Mouse (Mus musculus): ENCODE data around the gene Mrps7. TPM values are rescaled to one million over a fixed set of nuclear protein-coding genes. Genes with fewer than 3 reads are reported as not detected.
A peak's percentile ranks its signal among the peaks of the same experiment; 100 is the strongest.
"Not testable (repeated sequence)": the region's sequence is repeated elsewhere in the genome, so short reads cannot be mapped to it uniquely, and the experiment has no call there.

The Mrps7 gene
- polyA plus RNA-seq, 1 experiment, result not detected

DNA sequence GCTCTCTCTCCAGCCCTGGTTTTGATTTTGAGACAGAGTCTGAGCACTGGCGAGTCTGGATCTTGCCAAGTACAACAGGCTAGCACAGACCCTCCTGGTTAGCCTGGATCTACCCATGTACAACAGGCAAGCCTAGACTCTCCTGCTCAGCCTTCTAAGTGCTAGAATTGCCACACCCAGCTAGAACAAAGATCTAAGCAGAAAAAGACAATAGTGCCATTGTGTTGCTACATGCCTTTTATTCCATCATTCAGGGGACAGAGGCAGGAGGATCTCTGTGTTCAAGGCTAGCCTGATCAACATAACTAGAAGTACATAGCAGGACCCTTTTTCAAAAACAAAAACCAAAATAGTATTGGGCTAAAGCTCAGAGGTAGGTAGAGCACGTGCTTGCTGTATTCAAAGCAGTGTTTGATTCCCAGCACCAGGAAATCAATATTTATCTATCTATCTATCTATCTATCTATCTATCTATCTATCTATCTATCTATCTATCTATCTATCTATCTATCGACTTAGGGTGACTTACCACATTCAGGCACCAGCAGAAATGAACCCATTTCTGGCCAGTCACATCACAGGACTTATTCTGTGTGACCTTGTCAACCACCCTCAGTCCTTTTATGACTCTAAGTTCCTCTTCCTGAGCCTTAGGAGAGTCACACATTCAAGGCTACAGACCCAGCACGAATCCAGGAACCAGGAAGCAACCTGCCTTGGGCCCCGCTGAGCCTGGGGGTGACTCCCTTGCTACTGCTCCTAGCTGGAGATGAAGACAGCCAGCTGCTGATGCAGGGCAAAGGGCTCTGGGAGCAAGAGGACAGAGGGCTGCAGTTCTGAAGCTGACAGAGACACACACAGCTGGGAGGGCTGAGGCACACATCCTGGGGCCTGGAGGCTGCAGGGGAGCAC lies 35.0 kb downstream of the Mrps7 start:
- Histone ChIP-seq H3K27ac (ENCODE audit: insufficient read depth, low read depth, low read length) (no peak overlapping the region; the same call in 1 of the 2 replicates), H3K4me3 (ENCODE audit: insufficient read depth, low read depth, low read length) (no peak overlapping the region), H3K4me1 (ENCODE audit: control insufficient read depth, insufficient read depth, low read length) (peaks cover 21% of the 10 kb centered on the region)
- 85% methylated on average over 5 of the region's 5 CpGs for WGBS
- no peak for TF ChIP-seq CTCF (IDR thresholded peaks at IDR 0.05; ENCODE audit: insufficient read depth, low read depth, low read length)
- no peak for TF ChIP-seq POLR2A (IDR thresholded peaks at IDR 0.05; ENCODE audit: insufficient read depth, low read depth, low read length)

DNA sequence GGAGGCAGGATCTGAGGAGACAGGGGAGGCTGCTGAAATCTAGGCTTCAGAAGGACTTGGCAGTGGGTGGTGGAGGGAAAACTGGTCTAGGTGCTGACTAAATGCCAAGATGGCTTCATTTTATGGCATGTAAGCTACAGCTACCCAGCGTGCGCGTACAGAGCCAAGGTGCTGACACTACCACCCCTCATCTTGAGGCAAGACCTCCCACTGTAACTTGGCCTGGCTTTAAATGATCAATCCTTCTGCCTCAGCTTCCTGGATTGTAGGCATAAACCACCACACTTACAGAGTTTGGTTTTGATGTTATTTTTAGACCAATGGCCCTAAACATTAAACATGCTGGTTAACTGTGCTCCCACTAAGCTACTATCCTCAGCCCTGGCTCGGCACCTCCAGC lies 35.8 kb downstream of the Mrps7 start:
- 81% methylated on average over 4 of the region's 4 CpGs for WGBS
- H3K27ac ChIP-seq (ENCODE audit: insufficient read depth, low read depth, low read length), result no peak overlapping the region; the same call in 1 of the 2 replicates
- H3K4me1 ChIP-seq (ENCODE audit: control insufficient read depth, insufficient read depth, low read length), result peaks cover 25% of the 10 kb centered on the region
- H3K4me3 ChIP-seq (ENCODE audit: insufficient read depth, low read depth, low read length), result no peak overlapping the region
- no peak for TF ChIP-seq CTCF (IDR thresholded peaks at IDR 0.05; ENCODE audit: insufficient read depth, low read depth, low read length)
- no peak for TF ChIP-seq POLR2A (IDR thresholded peaks at IDR 0.05; ENCODE audit: insufficient read depth, low read depth, low read length)

DNA sequence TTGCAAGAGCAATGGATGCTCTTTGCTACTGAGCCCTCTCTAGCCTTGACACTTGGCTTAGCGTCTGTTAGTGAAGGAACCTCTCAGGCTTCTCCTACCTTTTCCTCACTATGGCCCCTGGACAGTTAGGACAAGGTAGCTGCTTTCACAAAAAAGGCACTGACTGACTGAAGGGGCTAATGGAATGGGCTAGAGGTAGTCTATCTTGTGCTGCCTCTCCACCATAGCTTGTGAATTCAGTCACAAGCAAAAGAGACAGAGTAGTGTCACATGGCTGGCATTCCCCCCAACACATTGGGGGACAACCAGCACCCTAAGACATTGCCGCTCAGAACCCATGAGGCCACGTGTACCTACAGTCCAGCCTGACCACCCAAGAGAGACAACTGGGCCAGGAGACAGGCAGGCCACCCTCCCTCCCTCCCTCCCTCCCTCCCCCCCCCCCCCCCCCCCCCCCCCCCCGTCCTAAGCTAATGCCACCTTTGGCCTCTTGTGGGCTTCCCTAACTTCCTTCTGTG lies 36.6 kb downstream of the Mrps7 start:
- no peak overlapping the region for H3K4me3 ChIP-seq (ENCODE audit: insufficient read depth, low read depth, low read length)
- peaks cover 25% of the 10 kb centered on the region for H3K4me1 ChIP-seq (ENCODE audit: control insufficient read depth, insufficient read depth, low read length)
- TF ChIP-seq POLR2A (IDR thresholded peaks at IDR 0.05; ENCODE audit: insufficient read depth, low read depth, low read length), result no peak
- H3K27ac ChIP-seq (ENCODE audit: insufficient read depth, low read depth, low read length), result no peak overlapping the region
- WGBS, result 71% methylated on average over 3 of the region's 4 CpGs

DNA sequence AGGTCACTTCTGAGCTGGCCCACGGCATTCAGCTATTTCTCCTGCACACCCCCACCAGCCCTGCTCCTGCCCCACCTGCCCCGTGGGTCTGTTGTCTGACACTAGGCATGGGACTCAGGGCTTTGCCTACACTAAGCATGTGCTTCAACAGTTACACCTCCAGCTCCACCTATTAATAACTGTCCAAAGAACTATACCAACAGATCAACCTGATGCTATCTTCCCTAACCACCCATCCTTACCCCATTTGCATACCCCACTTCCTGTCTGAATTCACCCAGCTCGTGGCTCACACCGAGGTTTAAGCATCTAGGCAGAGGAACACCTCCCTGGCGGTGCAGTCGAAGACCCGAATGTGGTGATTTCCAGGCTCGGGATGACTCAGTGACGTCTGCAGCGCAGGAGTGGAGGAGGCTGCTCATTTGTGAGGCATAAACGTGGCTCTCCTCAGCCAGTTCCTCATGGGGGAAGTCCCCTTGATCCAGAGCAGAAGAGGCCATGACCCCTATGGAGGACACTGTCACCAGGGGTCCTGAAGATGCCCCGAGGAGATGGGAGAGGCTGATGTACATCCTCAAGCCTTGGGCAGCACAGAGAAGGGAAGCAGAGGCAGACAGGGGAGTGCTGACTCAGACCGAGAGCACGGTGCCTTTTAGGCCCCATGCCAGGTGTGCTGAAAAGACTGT lies 37.4 kb downstream of the Mrps7 start:
- no peak overlapping the region for H3K4me3 ChIP-seq (ENCODE audit: insufficient read depth, low read depth, low read length)
- H3K27ac ChIP-seq (ENCODE audit: insufficient read depth, low read depth, low read length), result peak overlapping the region; percentile 76
- no peak for TF ChIP-seq POLR2A (IDR thresholded peaks at IDR 0.05; ENCODE audit: insufficient read depth, low read depth, low read length)
- TF ChIP-seq CTCF (IDR thresholded peaks at IDR 0.05; ENCODE audit: insufficient read depth, low read depth, low read length), result no peak
- 28% methylated on average over 14 of the region's 14 CpGs for WGBS
- peaks cover 25% of the 10 kb centered on the region for H3K4me1 ChIP-seq (ENCODE audit: control insufficient read depth, insufficient read depth, low read length)

DNA sequence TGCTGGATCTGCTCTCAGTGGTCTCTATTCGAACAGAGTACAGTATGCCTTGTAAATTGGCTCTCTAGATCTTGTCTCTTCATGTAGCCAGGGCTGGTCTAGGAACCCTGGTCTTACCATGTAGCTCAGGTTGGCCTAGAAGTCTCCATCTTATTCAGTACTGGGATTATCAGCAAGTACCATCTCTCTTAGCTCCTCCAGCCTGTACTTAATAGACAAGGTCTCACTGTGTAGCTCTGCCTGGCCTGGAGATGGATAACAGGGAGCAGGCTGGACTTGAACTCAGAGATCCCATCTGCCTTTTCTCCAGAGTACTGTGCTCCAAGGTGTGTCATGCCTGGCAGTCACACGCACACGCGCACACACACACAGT lies 37.9 kb downstream of the Mrps7 start:
- Histone ChIP-seq H3K27ac (ENCODE audit: insufficient read depth, low read depth, low read length) (peak overlapping the region; percentile 76), H3K4me3 (ENCODE audit: insufficient read depth, low read depth, low read length) (no peak overlapping the region), H3K4me1 (ENCODE audit: control insufficient read depth, insufficient read depth, low read length) (peaks cover 25% of the 10 kb centered on the region)
- TF ChIP-seq POLR2A (IDR thresholded peaks at IDR 0.05; ENCODE audit: insufficient read depth, low read depth, low read length) (no peak), CTCF (IDR thresholded peaks at IDR 0.05; ENCODE audit: insufficient read depth, low read depth, low read length) (no peak)
- WGBS, result 78% methylated on average over 4 of the region's 4 CpGs

DNA sequence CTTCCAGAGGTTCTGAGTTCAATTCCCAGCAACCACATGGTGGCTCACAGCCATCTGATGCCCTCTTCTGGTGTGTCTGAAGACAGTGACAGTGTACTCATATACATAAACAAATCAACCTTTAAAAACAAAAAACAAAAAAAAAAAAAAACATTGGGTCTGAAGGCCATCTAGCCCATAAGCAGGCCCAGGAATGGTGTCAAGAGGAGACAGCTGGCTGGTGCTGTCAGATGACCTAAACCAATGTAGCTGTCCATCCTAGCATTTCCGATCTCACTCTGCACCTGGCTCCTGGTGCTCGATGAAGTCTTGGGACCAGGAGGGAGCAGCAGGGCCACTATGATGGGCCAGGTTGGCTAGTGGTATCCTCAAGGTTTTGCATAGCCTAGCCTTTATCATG lies 39.0 kb downstream of the Mrps7 start:
- Histone ChIP-seq H3K27ac (ENCODE audit: insufficient read depth, low read depth, low read length) (no peak overlapping the region), H3K4me1 (ENCODE audit: control insufficient read depth, insufficient read depth, low read length) (peaks cover 25% of the 10 kb centered on the region), H3K4me3 (ENCODE audit: insufficient read depth, low read depth, low read length) (no peak overlapping the region)
- TF ChIP-seq POLR2A (IDR thresholded peaks at IDR 0.05; ENCODE audit: insufficient read depth, low read depth, low read length) (no peak), CTCF (IDR thresholded peaks at IDR 0.05; ENCODE audit: insufficient read depth, low read depth, low read length) (no peak)
- WGBS, result 92% methylated on average over 2 of the region's 2 CpGs

DNA sequence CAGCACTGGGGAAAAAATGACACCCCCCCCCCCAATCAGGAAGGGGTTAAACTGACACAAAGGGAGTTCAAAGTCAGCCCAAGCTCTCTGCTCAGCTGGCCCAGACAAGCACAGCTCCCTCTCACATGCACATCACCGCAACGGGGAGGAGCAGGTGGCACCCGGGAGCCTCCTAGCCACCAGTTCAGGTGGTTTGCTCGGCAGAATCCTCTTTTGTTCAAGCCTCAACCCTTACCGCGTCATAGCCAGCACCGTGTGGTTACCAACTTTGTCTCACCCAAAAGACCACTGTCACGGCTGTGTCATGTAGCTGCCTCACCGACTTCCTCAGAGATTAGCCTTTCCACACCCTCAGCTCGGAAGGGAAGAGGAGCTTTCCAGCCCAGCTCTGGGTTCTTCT lies 39.5 kb downstream of the Mrps7 start:
- Histone ChIP-seq H3K4me3 (ENCODE audit: insufficient read depth, low read depth, low read length) (no peak overlapping the region), H3K4me1 (ENCODE audit: control insufficient read depth, insufficient read depth, low read length) (peaks cover 25% of the 10 kb centered on the region), H3K27ac (ENCODE audit: insufficient read depth, low read depth, low read length) (peak overlapping the region; percentile 22; the same call in 1 of the 2 replicates)
- TF ChIP-seq CTCF (IDR thresholded peaks at IDR 0.05; ENCODE audit: insufficient read depth, low read depth, low read length) (no peak), POLR2A (IDR thresholded peaks at IDR 0.05; ENCODE audit: insufficient read depth, low read depth, low read length) (no peak)
- WGBS, result 63% methylated on average over 10 of the region's 10 CpGs

DNA sequence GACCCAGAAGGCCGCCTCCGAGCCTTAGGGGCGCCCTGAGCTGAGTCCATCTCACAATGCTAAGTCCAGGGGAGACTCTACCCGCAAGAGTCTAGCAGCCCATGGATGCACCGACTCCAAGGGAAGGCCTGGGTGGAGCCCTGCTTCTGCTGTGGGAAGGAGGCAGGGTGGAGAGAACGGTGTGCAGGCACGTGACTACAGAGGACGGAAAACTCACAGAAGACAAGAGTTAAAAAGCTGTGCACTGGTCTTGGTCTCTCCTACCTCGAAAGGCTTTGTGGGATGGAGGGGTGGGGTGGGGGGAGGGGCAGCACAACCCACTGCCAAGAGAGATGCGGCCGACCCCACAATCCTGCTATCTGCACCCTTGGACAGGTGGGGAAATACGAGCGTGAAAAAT lies 40.6 kb downstream of the Mrps7 start:
- no peak overlapping the region for H3K4me3 ChIP-seq (ENCODE audit: insufficient read depth, low read depth, low read length)
- H3K4me1 ChIP-seq (ENCODE audit: control insufficient read depth, insufficient read depth, low read length), result peaks cover 23% of the 10 kb centered on the region
- 76% methylated on average over 13 of the region's 13 CpGs for WGBS
- no peak overlapping the region for H3K27ac ChIP-seq (ENCODE audit: insufficient read depth, low read depth, low read length)
- TF ChIP-seq CTCF (IDR thresholded peaks at IDR 0.05; ENCODE audit: insufficient read depth, low read depth, low read length), result no peak
- no peak for TF ChIP-seq POLR2A (IDR thresholded peaks at IDR 0.05; ENCODE audit: insufficient read depth, low read depth, low read length)

DNA sequence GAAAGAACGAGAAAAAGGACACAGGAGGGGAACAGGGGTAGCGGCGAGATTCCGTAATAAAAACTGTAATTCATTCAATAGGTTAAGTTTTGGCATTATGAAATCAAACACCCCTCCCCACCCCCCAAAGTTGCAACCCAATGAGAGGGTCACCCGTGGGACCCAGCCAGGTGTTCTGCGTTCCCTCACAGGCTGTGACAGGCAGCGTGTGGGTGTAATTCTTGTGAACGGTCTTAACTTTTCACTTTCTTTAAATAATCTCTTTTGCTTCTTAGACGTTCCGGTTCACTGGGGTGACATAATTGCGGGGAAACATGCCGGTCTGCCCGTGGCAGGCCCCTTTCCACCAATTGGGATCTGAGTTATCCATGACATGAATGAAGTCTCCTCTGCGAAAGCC lies 41.8 kb downstream of the Mrps7 start:
- not testable (repeated sequence) for H3K4me3 ChIP-seq (ENCODE audit: insufficient read depth, low read depth, low read length); H3K27ac ChIP-seq (ENCODE audit: insufficient read depth, low read depth, low read length)
- WGBS, result 62% methylated on average over 14 of the region's 14 CpGs
- peaks cover 30% of the 10 kb centered on the region for H3K4me1 ChIP-seq (ENCODE audit: control insufficient read depth, insufficient read depth, low read length)

Data from olfactory bulb, adult 2 months (tissue).